9 mouse cellular contexts compared by ENCODE assay signal in genomic region chr14:31233996-31234591, GRCm38 (mm10). TPM values are rescaled to one million over a fixed set of nuclear protein-coding genes. Genes with fewer than 3 reads are reported as not detected.
DNase-seq lines count a peak whose midpoint lies in the region; ATAC-seq and TF ChIP-seq lines count a peak whose summit lies in the region.
"Had no signal": no experiment of that assay in that cellular context is flagged by ENCODE, and none has a peak within 500 bp of the region (broad histone marks: within the 10 kb centered on the region; RNA-seq: fewer than 3 reads in every experiment).

No protein-coding gene starts in this region.

- H3K4me1 ChIP-seq in heart, embryonic 10.5 days: peaks cover 46% of the 10 kb centered on the region
- 0 out of 2 replicates have a peak, but pooled peaks cover 4% of the 10 kb centered on the region for H3K4me1 ChIP-seq in limb, embryonic 13.5 days
- H3K4me1 ChIP-seq in midbrain, postnatal 0 days (ENCODE audit: insufficient read depth, low read length): no peaks in the 10 kb centered on the region

- peak overlapping the region; percentile 35; the same call in 1 of the 2 replicates for H3K4me2 ChIP-seq in limb, embryonic 13.5 days (replicated peaks)
- H3K4me2 ChIP-seq in midbrain, postnatal 0 days (ENCODE audit: low read depth, low read length, poor library complexity, severe bottlenecking): no peak overlapping the region

- H3K27ac ChIP-seq in heart, embryonic 10.5 days: peak overlapping the region; percentile 23; the same call in 1 of the 2 replicates
- H3K27ac ChIP-seq in limb, embryonic 13.5 days: no peak overlapping the region
- no peak overlapping the region for H3K27ac ChIP-seq in midbrain, postnatal 0 days (ENCODE audit: low read depth, low read length)

- H3K9me3 ChIP-seq in heart, embryonic 10.5 days: no peaks in the 10 kb centered on the region
- H3K9me3 ChIP-seq in limb, embryonic 13.5 days: no peaks in the 10 kb centered on the region
- no peaks in the 10 kb centered on the region for H3K9me3 ChIP-seq in midbrain, postnatal 0 days (ENCODE audit: low read length)

- WGBS in heart, embryonic 10.5 days: 14% methylated on average over 11 of the region's 11 CpGs
- 14% methylated on average over 11 of the region's 11 CpGs for WGBS in limb, embryonic 13.5 days
- 20% methylated on average over 11 of the region's 11 CpGs for WGBS in midbrain, postnatal 0 days

- 0 out of 2 replicates have a peak overlapping the region, but pooled peaks have one; percentile 43 for H3K9ac ChIP-seq in limb, embryonic 13.5 days
- H3K9ac ChIP-seq in midbrain, postnatal 0 days (replicated peaks; ENCODE audit: low read length, poor library complexity, severe bottlenecking): no peak overlapping the region

- peak; percentile 61 for DNase-seq in CD4-positive helper T cell, adult 2 months (ENCODE audit: low read depth, low spot score)
- peak; percentile 87 for DNase-seq in adrenal gland, postnatal 14 days
- peak; percentile 71 for DNase-seq in embryo, embryonic 11.5 days (ENCODE audit: low read depth, low spot score)
- no peak for DNase-seq in heart, embryonic 10.5 days (ENCODE audit: low spot score)
- DNase-seq in kidney, adult 9 months: peak; percentile 83
- peak; percentile 78 for DNase-seq in midbrain, postnatal 0 days (ENCODE audit: low spot score)
- peak; percentile 63 to 83 for DNase-seq in spleen, postnatal 10 days (ENCODE audit: low spot score in 2 of 2)

- no peaks in the 10 kb centered on the region for H3K27me3 ChIP-seq in heart, embryonic 10.5 days (ENCODE audit: insufficient read depth, poor library complexity, severe bottlenecking)
- no peaks in the 10 kb centered on the region for H3K27me3 ChIP-seq in limb, embryonic 13.5 days
- no peaks in the 10 kb centered on the region for H3K27me3 ChIP-seq in midbrain, postnatal 0 days (ENCODE audit: insufficient read depth, low read length)

- peak; percentile 43; the same call in 1 of the 2 replicates for ATAC-seq in limb, embryonic 13.5 days (ENCODE audit: low FRiP score, low read depth)
- peak; percentile 56; the same call in 1 of the 2 replicates for ATAC-seq in midbrain, postnatal 0 days (ENCODE audit: low FRiP score)

- peak; percentile 95 for TF ChIP-seq CTCF in midbrain, postnatal 0 days (IDR thresholded peaks at IDR 0.05)

- no peaks in the 10 kb centered on the region for H3K36me3 ChIP-seq in heart, embryonic 10.5 days
- H3K36me3 ChIP-seq in limb, embryonic 13.5 days: peaks cover 12% of the 10 kb centered on the region
- 0 out of 2 replicates have a peak, but pooled peaks cover 3% of the 10 kb centered on the region for H3K36me3 ChIP-seq in midbrain, postnatal 0 days (ENCODE audit: insufficient read depth, low read length)

- no peak overlapping the region; the same call in 1 of the 2 replicates for H3K4me3 ChIP-seq in heart, embryonic 10.5 days
- H3K4me3 ChIP-seq in limb, embryonic 13.5 days: no peak overlapping the region
- H3K4me3 ChIP-seq in midbrain, postnatal 0 days (ENCODE audit: low read depth, low read length): no peak overlapping the region
- H3K4me3 ChIP-seq: erythroblast, embryonic 14.5 days had no signal

RNA-seq across cellular contexts. Expression of gene Sema3g, which starts 16.4 kb away (rescaled TPM):
- 10.9 and 13.9 TPM in 2 replicates for total RNA-seq in adrenal gland, postnatal 14 days (2021)
- 0.47 and 0.54 TPM in 2 replicates for polyA plus RNA-seq in heart, embryonic 10.5 days (2016; fragmentation: Nextera tagmentation; extraction: Ambion mirVana)
- polyA plus RNA-seq in limb, embryonic 13.5 days (2015; fragmentation: Nextera tagmentation; extraction: Ambion mirVana): 1.1 and 1.3 TPM in 2 replicates
- 3.1 and 4.1 TPM in 2 replicates for total RNA-seq in midbrain, postnatal 0 days (2014; rRNA removed)
- polyA plus RNA-seq in midbrain, postnatal 0 days (2015; fragmentation: Nextera tagmentation; extraction: Ambion mirVana): 0.36 and 0.44 TPM in 2 replicates
- polyA plus RNA-seq: erythroblast, embryonic 14.5 days had no signal

RNA-seq across cellular contexts. Expression of gene Phf7, which starts 17.0 kb away (rescaled TPM):
- total RNA-seq in adrenal gland, postnatal 14 days (2021): 6.8 and 9.6 TPM in 2 replicates
- 8.4 and 11.8 TPM in 2 replicates for polyA plus RNA-seq in heart, embryonic 10.5 days (2016; fragmentation: Nextera tagmentation; extraction: Ambion mirVana)
- polyA plus RNA-seq in limb, embryonic 13.5 days (2015; fragmentation: Nextera tagmentation; extraction: Ambion mirVana): 12.9 and 13.5 TPM in 2 replicates
- total RNA-seq in midbrain, postnatal 0 days (2014; rRNA removed): 4.4 and 6.6 TPM in 2 replicates
- 8.7 and 10.2 TPM in 2 replicates for polyA plus RNA-seq in midbrain, postnatal 0 days (2015; fragmentation: Nextera tagmentation; extraction: Ambion mirVana)

RNA-seq across cellular contexts. Expression of gene Bap1, which starts 17.2 kb away (rescaled TPM):
- total RNA-seq in adrenal gland, postnatal 14 days (2021): 58.5 and 62.4 TPM in 2 replicates
- 76.2 and 80.7 TPM in 2 replicates for polyA plus RNA-seq in heart, embryonic 10.5 days (2016; fragmentation: Nextera tagmentation; extraction: Ambion mirVana)
- polyA plus RNA-seq in limb, embryonic 13.5 days (2015; fragmentation: Nextera tagmentation; extraction: Ambion mirVana): 103 and 104 TPM in 2 replicates
- total RNA-seq in midbrain, postnatal 0 days (2014; rRNA removed): 103 and 128 TPM in 2 replicates
- polyA plus RNA-seq in midbrain, postnatal 0 days (2015; fragmentation: Nextera tagmentation; extraction: Ambion mirVana): 112 and 116 TPM in 2 replicates

RNA-seq across cellular contexts. Expression of gene Nisch, which starts 17.3 kb away (rescaled TPM):
- 269 and 295 TPM in 2 replicates for total RNA-seq in adrenal gland, postnatal 14 days (2021)
- 457 and 500 TPM in 2 replicates for polyA plus RNA-seq in heart, embryonic 10.5 days (2016; fragmentation: Nextera tagmentation; extraction: Ambion mirVana)
- 457 and 480 TPM in 2 replicates for polyA plus RNA-seq in limb, embryonic 13.5 days (2015; fragmentation: Nextera tagmentation; extraction: Ambion mirVana)
- 391 and 398 TPM in 2 replicates for total RNA-seq in midbrain, postnatal 0 days (2014; rRNA removed)
- polyA plus RNA-seq in midbrain, postnatal 0 days (2015; fragmentation: Nextera tagmentation; extraction: Ambion mirVana): 261 and 274 TPM in 2 replicates

RNA-seq across cellular contexts. Expression of gene Tnnc1, which starts 26.0 kb away (rescaled TPM):
- total RNA-seq in adrenal gland, postnatal 14 days (2021): 0.67 and 1.3 TPM in 2 replicates
- polyA plus RNA-seq in heart, embryonic 10.5 days (2016; fragmentation: Nextera tagmentation; extraction: Ambion mirVana): 1,899 and 2,942 TPM in 2 replicates
- 373 and 377 TPM in 2 replicates for polyA plus RNA-seq in limb, embryonic 13.5 days (2015; fragmentation: Nextera tagmentation; extraction: Ambion mirVana)
- total RNA-seq in midbrain, postnatal 0 days (2014; rRNA removed): 1.9 and 7.4 TPM in 2 replicates
- 4.6 and 4.8 TPM in 2 replicates for polyA plus RNA-seq in midbrain, postnatal 0 days (2015; fragmentation: Nextera tagmentation; extraction: Ambion mirVana)
